Mouse (Mus musculus) forebrain, embryonic 11.5 days (tissue): ENCODE measurements at regions not wholly inside any gene's neighbourhood (a gene's known extent, or its start where the extent isn't known, plus 50 kb on each side); places are given as distances from the start of the nearest gene placed in this dataset.

Source experiments
- ATAC-seq: fragments of 200-750 bp; cut with Nextera tagmentation; replicated peaks from 2 replicates; pipeline ENCODE4 v1.8.0; 2017; ENCODE audit warnings: moderate TSS enrichment; ENCODE audit not compliant: low FRiP score
- DNase-seq: peaks from one replicate; pipeline ENCODE4 v3.0.0-alpha.2; 2017; ENCODE audit warnings: low spot score
- H3K27ac ChIP-seq: fragments of 300-500 bp; sonication (generic); 2 replicates; pipeline ENCODE4 v1.5.1; 2014; ENCODE audit warnings: low read depth, low read length
- H3K27me3 ChIP-seq: fragments of 300-500 bp; sonication (generic); 2 replicates; pipeline ENCODE4 v1.6.1; 2014; ENCODE audit warnings: mild to moderate bottlenecking, low read length, mixed read lengths; ENCODE audit not compliant: control insufficient read depth, insufficient read depth
- H3K36me3 ChIP-seq: fragments of 300-500 bp; sonication (generic); 2 replicates; pipeline ENCODE4 v1.6.1; 2014; ENCODE audit warnings: mild to moderate bottlenecking, low read length, moderate library complexity, mixed read lengths; ENCODE audit not compliant: control insufficient read depth, insufficient read depth
- H3K4me1 ChIP-seq: fragments of 300-500 bp; sonication (generic); replicated peaks from 2 replicates; pipeline ENCODE4 v1.6.1; 2014; ENCODE audit warnings: low read length, mixed read lengths; ENCODE audit not compliant: control insufficient read depth, insufficient read depth
- H3K4me2 ChIP-seq: fragments of 300-500 bp; sonication (generic); 2 replicates; pipeline ENCODE4 v1.6.1; 2014; ENCODE audit warnings: low read depth, mild to moderate bottlenecking, low read length, moderate library complexity, mixed read lengths; ENCODE audit not compliant: severe bottlenecking
- H3K4me3 ChIP-seq: fragments of 300-500 bp; sonication (generic); 2 replicates; pipeline ENCODE4 v1.5.1; 2014; ENCODE audit warnings: low read depth, low read length
- H3K9ac ChIP-seq: fragments of 300-500 bp; sonication (generic); 2 replicates; pipeline ENCODE4 v1.6.1; 2014; ENCODE audit warnings: low read length
- H3K9me3 ChIP-seq: fragments of 300-500 bp; sonication (generic); 2 replicates; pipeline ENCODE4 v1.6.1; 2016; ENCODE audit warnings: low read length, mixed read lengths; ENCODE audit not compliant: control insufficient read depth
- WGBS: fragments of 180-500 bp; shearing (Covaris S2); extraction: QIAGEN DNeasy Blood & Tissue Kit; methylation state at CpG from one replicate; pipeline ENCODE4 v1.1.7; 2014; 5-methylcytosine and 5-hydroxymethylcytosine counted together

DNA sequence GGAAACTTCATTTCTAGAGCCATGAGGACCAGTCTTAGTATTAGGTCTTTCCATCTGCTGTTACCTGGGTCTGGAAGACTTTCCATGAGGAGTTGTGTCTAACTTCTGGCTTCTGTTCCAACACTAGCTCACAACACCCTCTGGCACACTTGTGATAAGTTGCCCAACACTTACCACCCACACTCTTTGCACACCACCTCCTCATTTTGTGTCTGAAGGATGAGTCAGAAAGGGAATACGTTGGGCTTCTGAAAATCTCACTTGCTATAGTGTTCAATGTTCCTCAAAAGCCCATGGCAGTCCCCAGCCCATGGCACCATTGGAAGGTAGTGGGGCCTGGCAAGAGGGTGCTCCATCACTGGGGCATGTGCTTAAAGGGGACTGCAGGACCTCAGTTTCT lies 161.5 kb downstream of the Cartpt start:
- Histone ChIP-seq H3K4me2 (no peak overlapping the region), H3K36me3 (no peaks in the 10 kb centered on the region), H3K9me3 (no peaks in the 10 kb centered on the region), H3K4me3 (no peak overlapping the region), H3K4me1 (peaks cover 1% of the 10 kb centered on the region; the same call in 1 of the 2 replicates), H3K9ac (no peak overlapping the region), H3K27me3 (no peaks in the 10 kb centered on the region), H3K27ac (no peak overlapping the region)
- WGBS, result 72% methylated on average over 1 of the region's 1 CpGs
- ATAC-seq (no peak), DNase-seq (no peak)

- H3K4me2 ChIP-seq, result no peak overlapping the region
- H3K4me3 ChIP-seq, result no peak overlapping the region
- WGBS, result 72% methylated on average over 3 of the region's 3 CpGs
- no peaks in the 10 kb centered on the region for H3K27me3 ChIP-seq
- H3K9me3 ChIP-seq, result no peaks in the 10 kb centered on the region
- ATAC-seq (no peak), DNase-seq (no peak)
- H3K36me3 ChIP-seq, result no peaks in the 10 kb centered on the region
- no peak overlapping the region for H3K9ac ChIP-seq
- H3K4me1 ChIP-seq, result no peaks in the 10 kb centered on the region
- no peak overlapping the region for H3K27ac ChIP-seq
Measured at GRCm38 (mm10) chr13:99737271-99737670, 163.6 kb downstream of the Cartpt start.

GRCm38 (mm10) chr13:99729145-99729544 lies 171.7 kb downstream of the Cartpt start:
- DNase-seq (no peak), ATAC-seq (no peak)
- H3K36me3 ChIP-seq, result no peaks in the 10 kb centered on the region
- WGBS, result 70% methylated on average over 5 of the region's 5 CpGs
- H3K4me3 ChIP-seq, result no peak overlapping the region
- no peaks in the 10 kb centered on the region for H3K27me3 ChIP-seq
- no peaks in the 10 kb centered on the region for H3K9me3 ChIP-seq
- H3K4me2 ChIP-seq, result no peak overlapping the region
- H3K27ac ChIP-seq, result no peak overlapping the region
- H3K4me1 ChIP-seq, result 0 out of 2 replicates have a peak, but pooled peaks cover 3% of the 10 kb centered on the region
- H3K9ac ChIP-seq, result no peak overlapping the region

DNA sequence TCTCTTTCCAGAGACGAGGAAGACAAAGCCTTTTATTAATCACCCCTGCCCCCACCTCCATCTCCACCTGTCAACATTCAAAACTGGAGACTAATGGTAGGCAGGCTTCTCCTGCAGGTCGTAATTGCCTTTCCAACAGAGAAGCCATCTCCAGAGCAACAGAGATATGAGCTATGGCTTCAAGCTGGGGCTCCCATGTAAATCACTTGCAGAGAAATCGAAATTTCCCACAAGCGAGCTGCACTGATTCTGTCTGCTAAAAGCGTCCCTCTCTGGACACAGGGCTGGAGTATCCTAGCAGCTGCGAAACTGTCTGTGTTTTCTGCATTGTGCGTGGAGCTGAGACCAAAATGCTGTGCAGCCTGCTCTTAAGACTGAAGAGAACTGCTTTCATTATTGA lies 176.6 kb downstream of the Cartpt start:
- ATAC-seq (no peak; the same call in 1 of the 2 replicates), DNase-seq (no peak)
- Histone ChIP-seq H3K27ac (peak overlapping the region; percentile 19; the same call in 1 of the 2 replicates), H3K4me2 (no peak overlapping the region), H3K9ac (no peak overlapping the region), H3K4me3 (no peak overlapping the region), H3K9me3 (no peaks in the 10 kb centered on the region), H3K36me3 (no peaks in the 10 kb centered on the region), H3K4me1 (0 out of 2 replicates have a peak, but pooled peaks cover 8% of the 10 kb centered on the region), H3K27me3 (no peaks in the 10 kb centered on the region)
- WGBS, result 58% methylated on average over 7 of the region's 7 CpGs

DNA sequence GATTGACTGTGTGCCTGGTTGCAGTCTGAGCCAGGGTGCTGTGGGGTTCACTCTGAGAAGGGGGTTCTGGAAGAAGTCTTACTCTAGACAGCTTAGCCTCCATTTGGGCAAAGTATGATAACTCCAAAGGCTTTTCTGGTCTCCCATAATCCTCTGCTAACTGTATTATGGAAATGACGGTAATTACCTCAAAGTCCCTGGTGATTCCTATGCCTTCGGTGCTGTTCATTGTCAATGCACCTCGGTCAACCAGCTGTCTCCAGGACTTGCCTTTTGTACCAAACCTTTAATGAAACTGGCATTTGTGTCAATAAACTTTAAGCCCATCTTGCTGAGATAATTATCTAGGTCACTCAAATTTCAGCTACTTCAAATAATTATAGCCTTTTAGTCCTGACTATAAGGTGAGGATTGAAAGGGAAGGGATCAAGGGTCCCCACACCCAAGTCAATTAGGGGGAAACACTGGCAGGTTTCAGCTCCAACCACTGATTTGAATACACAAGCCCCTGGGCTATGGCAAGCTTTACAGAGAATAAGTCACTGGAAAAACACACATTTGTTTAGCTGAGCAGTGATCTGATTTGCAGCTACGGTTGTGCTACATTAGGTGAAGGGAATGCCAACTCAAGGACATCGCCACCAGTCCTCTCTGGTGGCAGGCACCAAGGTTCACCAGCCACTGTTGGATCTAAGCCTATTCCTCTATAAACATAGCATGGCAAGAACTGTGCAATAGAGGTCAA lies 177.5 kb downstream of the Cartpt start:
- Histone ChIP-seq H3K27ac (peak overlapping the region; percentile 19; the same call in 1 of the 2 replicates), H3K9ac (no peak overlapping the region), H3K27me3 (no peaks in the 10 kb centered on the region), H3K4me1 (0 out of 2 replicates have a peak, but pooled peaks cover 8% of the 10 kb centered on the region), H3K9me3 (no peaks in the 10 kb centered on the region), H3K4me2 (no peak overlapping the region), H3K4me3 (no peak overlapping the region), H3K36me3 (no peaks in the 10 kb centered on the region)
- 0 out of 2 replicates have a peak, but pooled peaks have one; percentile 27 for ATAC-seq
- DNase-seq, result no peak
- 41% methylated on average over 5 of the region's 5 CpGs for WGBS

DNA sequence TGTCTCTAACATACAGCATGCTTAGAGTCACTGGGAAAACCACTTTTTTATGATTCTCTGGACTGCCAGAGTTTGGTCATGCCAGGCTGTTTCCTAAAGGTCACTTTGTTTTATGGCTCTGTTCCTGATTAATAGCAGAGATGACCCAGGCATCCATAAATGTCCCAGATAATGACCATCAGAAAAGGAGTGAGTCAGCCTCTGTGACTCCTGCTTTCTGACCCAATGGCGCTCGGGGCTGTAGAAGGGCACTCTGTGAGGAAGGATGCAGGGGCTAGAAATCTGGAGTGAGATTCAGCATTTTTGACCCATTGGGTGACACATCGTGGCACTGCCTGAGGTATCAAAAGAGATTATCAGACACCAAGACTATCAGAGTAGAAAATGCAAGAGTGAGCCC lies 180.3 kb downstream of the Cartpt start:
- Histone ChIP-seq H3K27me3 (no peaks in the 10 kb centered on the region), H3K9ac (no peak overlapping the region), H3K36me3 (no peaks in the 10 kb centered on the region), H3K4me1 (0 out of 2 replicates have a peak, but pooled peaks cover 8% of the 10 kb centered on the region), H3K9me3 (no peaks in the 10 kb centered on the region), H3K27ac (no peak overlapping the region), H3K4me3 (no peak overlapping the region), H3K4me2 (no peak overlapping the region)
- DNase-seq, result no peak
- no peak for ATAC-seq
- 91% methylated on average over 3 of the region's 3 CpGs for WGBS

- no peak for ATAC-seq
- H3K36me3 ChIP-seq, result no peaks in the 10 kb centered on the region
- 66% methylated on average over 3 of the region's 3 CpGs for WGBS
- no peak overlapping the region for H3K9ac ChIP-seq
- no peaks in the 10 kb centered on the region; the same call in 1 of the 2 replicates for H3K4me1 ChIP-seq
- no peak for DNase-seq
- no peak overlapping the region for H3K4me2 ChIP-seq
- no peak overlapping the region for H3K4me3 ChIP-seq
- no peak overlapping the region for H3K27ac ChIP-seq
- no peaks in the 10 kb centered on the region for H3K9me3 ChIP-seq
- H3K27me3 ChIP-seq, result no peaks in the 10 kb centered on the region
Measured at GRCm38 (mm10) chr13:99696559-99696890, 180.2 kb upstream of the Map1b start.

GRCm38 (mm10) chr13:99695874-99696558 lies 179.7 kb upstream of the Map1b start:
- H3K27ac ChIP-seq, result no peak overlapping the region
- no peaks in the 10 kb centered on the region; the same call in 1 of the 2 replicates for H3K4me1 ChIP-seq
- no peak for DNase-seq
- no peak overlapping the region for H3K4me2 ChIP-seq
- no peak overlapping the region for H3K4me3 ChIP-seq
- no peaks in the 10 kb centered on the region for H3K36me3 ChIP-seq
- no peaks in the 10 kb centered on the region for H3K9me3 ChIP-seq
- H3K9ac ChIP-seq, result no peak overlapping the region
- H3K27me3 ChIP-seq, result no peaks in the 10 kb centered on the region
- 63% methylated on average over 7 of the region's 7 CpGs for WGBS
- ATAC-seq, result no peak
